Mouse (Mus musculus): ENCODE measurements around the gene Rnpepl1. TPM values are rescaled to one million over a fixed set of nuclear protein-coding genes. Genes with fewer than 3 reads are reported as not detected.
A peak's percentile ranks its signal among the peaks of the same experiment; 100 is the strongest.

The Rnpepl1 gene
- 249 and 277 TPM in 2 replicates for polyA plus RNA-seq (2012; rRNA removed)

- Histone ChIP-seq H3K4me3 (replicated peaks; ENCODE audit: extremely low read depth, low read depth, low read length) (peak within 1 kb of the TSS; percentile 79), H3K4me1 (ENCODE audit: control insufficient read depth, insufficient read depth, low read length) (peaks cover 25% of the 10 kb centered on the region)
- WGBS: under 1% methylated on average over 52 of the region's 57 CpGs
- DNase-seq: peak; percentile 72
- TF ChIP-seq POLR2A (IDR thresholded peaks at IDR 0.05; ENCODE audit: borderline replicate concordance, extremely low read depth, low read depth, low read length) (peak; percentile 68; the same call in 1 of the 2 replicates), CTCF (IDR thresholded peaks at IDR 0.05; ENCODE audit: insufficient read depth, low read length) (peak; percentile 16; the same call in 1 of the 2 replicates)
Observed at GRCm38 (mm10) chr1:92910239-92910885, at the start of gene Rnpepl1. Gene Rnpepl1 (plus strand): TSS chr1:92910783.

DNA sequence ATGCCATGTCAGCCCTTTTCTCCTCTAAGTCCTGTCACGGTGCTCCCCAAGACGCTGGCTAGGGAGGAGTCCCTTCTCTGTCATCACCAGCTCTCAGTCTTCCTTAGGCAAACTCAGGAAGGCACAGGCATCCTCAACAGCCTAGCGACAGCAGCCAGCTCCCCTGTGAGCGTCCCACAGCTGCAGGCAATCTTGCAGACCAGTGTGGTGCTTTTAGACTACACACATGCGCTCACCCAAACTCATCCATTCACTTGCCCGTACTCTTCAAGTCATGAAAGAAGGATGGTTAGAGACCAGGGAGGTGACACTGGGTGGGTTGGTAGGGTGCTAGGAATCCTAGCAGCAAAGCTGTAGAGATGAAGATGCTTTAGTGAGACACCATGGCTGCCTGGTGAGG, 49.1 kb upstream of the Rnpepl1 start:
- 69% methylated on average over 6 of the region's 6 CpGs for whole genome bisulfite sequencing
- no peak for TF ChIP-seq POLR2A (IDR thresholded peaks at IDR 0.05; ENCODE audit: borderline replicate concordance, extremely low read depth, low read depth, low read length)
- no peak for TF ChIP-seq CTCF (IDR thresholded peaks at IDR 0.05; ENCODE audit: insufficient read depth, low read length)

GRCm38 (mm10) chr1:92863268-92863667, 47.3 kb upstream of the Rnpepl1 start:
- H3K4me1 ChIP-seq (ENCODE audit: control insufficient read depth, insufficient read depth, low read length): no peaks in the 10 kb centered on the region
- WGBS: 76% methylated on average over 4 of the region's 4 CpGs
- H3K4me3 ChIP-seq (replicated peaks; ENCODE audit: extremely low read depth, low read depth, low read length): no peak overlapping the region
- no peak for DNase-seq
- TF ChIP-seq POLR2A (IDR thresholded peaks at IDR 0.05; ENCODE audit: borderline replicate concordance, extremely low read depth, low read depth, low read length) (no peak), CTCF (IDR thresholded peaks at IDR 0.05; ENCODE audit: insufficient read depth, low read length) (no peak)

More for the DNA sequence above, 49.1 kb upstream of the Rnpepl1 start:
- Histone ChIP-seq H3K4me1 (ENCODE audit: control insufficient read depth, insufficient read depth, low read length) (no peaks in the 10 kb centered on the region), H3K4me3 (replicated peaks; ENCODE audit: extremely low read depth, low read depth, low read length) (no peak overlapping the region)
- DNase-seq: no peak

- no peak for DNase-seq
- no peaks in the 10 kb centered on the region for H3K4me1 ChIP-seq (ENCODE audit: control insufficient read depth, insufficient read depth, low read length)
- TF ChIP-seq POLR2A (IDR thresholded peaks at IDR 0.05; ENCODE audit: borderline replicate concordance, extremely low read depth, low read depth, low read length) (no peak), CTCF (IDR thresholded peaks at IDR 0.05; ENCODE audit: insufficient read depth, low read length) (no peak)
- WGBS: 51% methylated on average over 2 of the region's 2 CpGs
- no peak overlapping the region for H3K4me3 ChIP-seq (replicated peaks; ENCODE audit: extremely low read depth, low read depth, low read length)
Observed at GRCm38 (mm10) chr1:92866170-92866569, 44.4 kb upstream of the Rnpepl1 start.

- H3K4me1 ChIP-seq (ENCODE audit: control insufficient read depth, insufficient read depth, low read length): no peaks in the 10 kb centered on the region
- 66% methylated on average over 2 of the region's 2 CpGs for WGBS
- TF ChIP-seq POLR2A (IDR thresholded peaks at IDR 0.05; ENCODE audit: borderline replicate concordance, extremely low read depth, low read depth, low read length) (no peak), CTCF (IDR thresholded peaks at IDR 0.05; ENCODE audit: insufficient read depth, low read length) (no peak)
- no peak overlapping the region for H3K4me3 ChIP-seq (replicated peaks; ENCODE audit: extremely low read depth, low read depth, low read length)
- no peak for DNase-seq
Observed at GRCm38 (mm10) chr1:92869985-92870384, 40.6 kb upstream of the Rnpepl1 start.

DNA sequence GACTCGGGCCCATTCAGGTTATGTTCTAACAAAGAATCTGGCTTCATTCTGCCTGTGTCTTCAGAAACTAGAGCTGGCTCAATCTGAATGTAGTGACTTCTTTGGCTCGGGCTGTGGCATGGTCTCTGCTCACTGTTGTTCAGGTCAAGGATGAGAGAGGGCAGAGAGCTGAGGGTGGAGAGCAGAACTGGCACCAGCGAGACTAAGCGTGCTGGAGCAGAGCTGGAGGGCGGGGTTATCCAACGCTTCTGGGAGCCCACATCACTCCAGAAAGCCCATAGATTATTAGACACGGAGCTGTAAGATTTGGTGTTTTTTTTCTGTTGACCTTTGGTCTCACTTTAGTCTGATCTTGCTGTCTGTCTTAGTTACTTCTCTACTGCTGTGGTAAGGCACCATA, 37.9 kb upstream of the Rnpepl1 start:
- H3K4me1 ChIP-seq (ENCODE audit: control insufficient read depth, insufficient read depth, low read length): no peaks in the 10 kb centered on the region
- WGBS: 79% methylated on average over 7 of the region's 7 CpGs

GRCm38 (mm10) chr1:92874011-92874410, 36.6 kb upstream of the Rnpepl1 start:
- Histone ChIP-seq H3K4me3 (replicated peaks; ENCODE audit: extremely low read depth, low read depth, low read length) (no peak overlapping the region), H3K4me1 (ENCODE audit: control insufficient read depth, insufficient read depth, low read length) (no peaks in the 10 kb centered on the region)
- TF ChIP-seq CTCF (IDR thresholded peaks at IDR 0.05; ENCODE audit: insufficient read depth, low read length) (no peak), POLR2A (IDR thresholded peaks at IDR 0.05; ENCODE audit: borderline replicate concordance, extremely low read depth, low read depth, low read length) (no peak)
- 81% methylated on average over 3 of the region's 3 CpGs for WGBS
- DNase-seq: no peak

More for the DNA sequence above, 37.9 kb upstream of the Rnpepl1 start:
- no peak for DNase-seq
- H3K4me3 ChIP-seq (replicated peaks; ENCODE audit: extremely low read depth, low read depth, low read length): no peak overlapping the region
- no peak for TF ChIP-seq CTCF (IDR thresholded peaks at IDR 0.05; ENCODE audit: insufficient read depth, low read length)
- TF ChIP-seq POLR2A (IDR thresholded peaks at IDR 0.05; ENCODE audit: borderline replicate concordance, extremely low read depth, low read depth, low read length): no peak

DNA sequence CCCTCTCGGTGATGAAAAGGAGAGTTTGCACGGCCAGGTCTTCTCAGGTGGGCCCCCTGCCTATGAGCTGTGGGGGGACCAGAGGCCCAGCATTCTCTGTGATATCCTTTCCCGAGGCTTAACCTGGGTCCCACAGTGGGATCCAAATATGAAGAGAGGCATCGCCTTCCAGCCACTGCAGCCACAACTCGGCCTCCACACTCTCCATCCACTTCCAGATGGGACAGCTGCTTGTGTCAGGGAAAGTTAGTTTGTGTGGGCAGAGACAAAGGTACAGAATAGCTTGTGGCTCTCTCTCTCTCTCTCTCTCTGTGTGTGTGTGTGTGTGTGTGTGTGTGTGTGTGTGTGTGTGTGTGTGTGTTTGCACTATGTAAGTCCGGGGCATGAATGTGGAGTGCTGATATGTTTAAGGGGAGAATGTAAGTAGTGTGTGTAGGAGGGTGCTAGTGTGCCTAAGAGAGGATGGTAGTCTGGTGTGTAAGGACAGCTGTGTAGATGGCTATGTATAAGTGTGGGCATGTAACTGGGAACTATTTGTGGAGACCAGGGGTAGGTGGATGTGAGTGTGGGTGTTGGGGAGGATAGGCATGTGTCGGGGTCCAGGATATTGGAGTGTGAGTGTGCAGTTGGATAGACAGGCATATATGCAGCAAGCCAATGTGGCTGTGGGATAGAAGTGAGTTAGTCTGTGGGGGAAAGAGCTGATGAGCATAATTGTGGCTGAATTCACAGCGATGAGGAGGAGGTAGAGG, 35.0 kb upstream of the Rnpepl1 start:
- no peak for TF ChIP-seq CTCF (IDR thresholded peaks at IDR 0.05; ENCODE audit: insufficient read depth, low read length)
- TF ChIP-seq POLR2A (IDR thresholded peaks at IDR 0.05; ENCODE audit: borderline replicate concordance, extremely low read depth, low read depth, low read length): no peak
- no peak overlapping the region for H3K4me3 ChIP-seq (replicated peaks; ENCODE audit: extremely low read depth, low read depth, low read length)
- WGBS: 74% methylated on average over 8 of the region's 8 CpGs

DNA sequence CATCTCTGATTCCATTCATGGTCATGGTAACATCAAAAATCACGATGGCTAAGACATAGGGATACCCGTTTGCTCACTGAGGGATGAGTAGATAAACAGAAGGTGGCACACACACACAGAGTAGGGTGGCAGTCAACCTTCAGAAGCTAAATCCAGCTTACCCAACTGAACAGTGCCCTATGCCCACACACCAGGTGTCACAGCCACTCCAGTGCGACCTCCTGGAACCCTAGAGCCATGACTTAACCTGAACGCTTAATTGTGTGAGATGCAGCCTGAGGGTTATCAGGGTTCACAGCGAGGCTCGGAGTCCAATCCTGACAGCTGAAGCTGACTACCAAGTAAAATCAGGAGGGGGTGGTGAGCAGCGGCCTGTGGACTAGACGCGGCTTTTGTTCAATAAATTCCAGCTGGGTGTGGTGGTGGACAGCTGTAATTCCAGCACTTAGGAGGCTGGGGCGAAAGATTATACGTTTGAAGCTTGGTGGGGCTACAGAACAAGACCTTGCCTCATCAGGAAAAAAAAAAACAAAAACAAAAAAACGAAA, 33.1 kb upstream of the Rnpepl1 start:
- WGBS: 59% methylated on average over 12 of the region's 12 CpGs
- Histone ChIP-seq H3K4me3 (replicated peaks; ENCODE audit: extremely low read depth, low read depth, low read length) (no peak overlapping the region), H3K4me1 (ENCODE audit: control insufficient read depth, insufficient read depth, low read length) (no peaks in the 10 kb centered on the region)
- DNase-seq: no peak
- TF ChIP-seq CTCF (IDR thresholded peaks at IDR 0.05; ENCODE audit: insufficient read depth, low read length) (no peak), POLR2A (IDR thresholded peaks at IDR 0.05; ENCODE audit: borderline replicate concordance, extremely low read depth, low read depth, low read length) (no peak)

More for the DNA sequence above, 35.0 kb upstream of the Rnpepl1 start:
- DNase-seq: no peak
- H3K4me1 ChIP-seq (ENCODE audit: control insufficient read depth, insufficient read depth, low read length): no peaks in the 10 kb centered on the region
